Mouse (Mus musculus) gastrocnemius, postnatal 4 days (tissue): ENCODE data around the gene Adamts9. TPM values are rescaled to one million over a fixed set of nuclear protein-coding genes. Genes with fewer than 3 reads are reported as not detected.

ENCODE experiments used
- DNase-seq, 2 experiments: peaks; one replicate each; pipeline ENCODE4 v3.0.0; 2021 to 2022; ENCODE audit warnings: low spot score in 2 of 2, mixed read lengths in 2 of 2
- total RNA-seq, 2 experiments: library from RNA; stranded (reverse); gene quantifications; 2 replicates each; pipeline ENCODE4 v1.2.3; 2021

The Adamts9 gene
- total RNA-seq, 2 experiments from 2014 or later: 34.0 to 36.3 TPM

DNA sequence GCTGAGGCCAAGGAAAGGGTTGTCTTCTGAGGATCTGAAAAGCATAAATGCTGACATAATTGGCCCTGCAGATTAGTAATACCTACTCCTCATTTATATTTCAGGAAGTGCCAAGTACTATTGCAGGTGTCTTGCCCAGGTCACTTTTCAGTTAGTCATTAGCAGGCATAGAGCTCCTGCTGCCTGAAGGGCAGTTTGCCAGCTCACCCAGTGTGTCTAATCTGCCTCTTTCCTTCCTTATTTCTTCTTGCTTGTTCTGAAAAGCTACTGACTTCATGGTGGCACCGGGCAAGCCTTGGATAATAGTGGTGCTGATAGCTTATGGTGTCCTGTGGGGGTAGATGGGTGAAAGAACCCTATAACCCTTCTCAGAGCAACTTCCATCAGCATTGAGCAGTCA lies 206.2 kb downstream of the Adamts9 start:
- DNase-seq: no peak

DNA sequence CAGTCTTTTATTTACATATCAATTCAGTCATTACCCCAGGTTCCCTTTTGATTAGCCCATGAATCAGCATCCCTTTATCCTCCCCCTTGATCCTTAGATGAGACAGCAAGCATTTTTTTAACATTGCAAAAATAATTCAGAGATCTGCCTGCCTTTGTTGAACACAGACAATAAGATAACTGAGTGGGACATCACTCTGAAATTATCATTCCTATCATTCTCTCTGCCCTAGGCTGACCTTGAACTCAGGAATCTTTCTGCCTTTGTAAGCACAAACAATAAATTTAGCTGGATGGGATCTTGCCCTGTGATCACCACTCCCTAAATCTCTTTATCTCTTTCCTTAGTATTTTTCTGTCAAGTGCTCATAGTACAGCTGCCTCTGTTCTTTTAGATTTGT lies 209.6 kb downstream of the Adamts9 start:
- no peak for DNase-seq

DNA sequence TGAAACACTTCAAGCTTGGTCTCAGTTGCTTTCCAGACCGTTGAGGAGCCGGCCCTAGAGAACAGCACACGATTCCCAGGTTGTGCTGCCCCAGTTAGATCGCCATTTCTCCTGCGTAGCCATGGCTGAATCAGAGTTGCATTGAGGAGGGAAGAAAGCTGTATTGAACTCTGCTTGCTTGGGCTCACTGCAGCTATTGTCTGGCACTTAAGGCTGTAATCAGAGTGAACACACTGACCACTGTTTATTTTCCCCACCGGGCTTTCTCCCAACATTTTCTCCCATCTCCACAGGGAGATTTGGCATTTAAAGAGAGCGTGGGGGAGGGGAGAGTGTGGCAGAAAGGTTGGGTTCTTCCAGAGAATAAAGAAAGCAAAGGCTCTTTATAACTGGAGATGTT lies 214.8 kb downstream of the Adamts9 start:
- no peak for DNase-seq

DNA sequence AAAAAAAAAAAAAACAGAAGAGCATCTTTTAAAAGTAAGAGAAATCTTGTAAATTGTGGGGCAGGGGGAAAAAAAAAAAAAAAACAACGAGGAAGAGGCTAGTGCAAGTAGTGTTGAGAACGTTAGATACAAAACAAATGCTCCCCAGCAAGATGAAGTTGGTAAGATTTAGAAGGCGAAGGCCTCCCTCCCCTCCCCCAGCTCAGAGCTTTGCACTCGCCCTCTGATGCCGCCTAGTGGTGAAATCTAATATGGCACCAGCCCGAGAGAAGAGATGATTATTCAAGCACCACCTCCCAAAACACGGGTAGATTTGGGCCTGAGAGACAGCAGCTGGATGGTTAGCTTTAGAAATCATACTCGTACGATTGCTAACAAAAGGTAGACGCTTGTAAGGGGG lies 215.2 kb downstream of the Adamts9 start:
- DNase-seq: peak; percentile 75 to 89

DNA sequence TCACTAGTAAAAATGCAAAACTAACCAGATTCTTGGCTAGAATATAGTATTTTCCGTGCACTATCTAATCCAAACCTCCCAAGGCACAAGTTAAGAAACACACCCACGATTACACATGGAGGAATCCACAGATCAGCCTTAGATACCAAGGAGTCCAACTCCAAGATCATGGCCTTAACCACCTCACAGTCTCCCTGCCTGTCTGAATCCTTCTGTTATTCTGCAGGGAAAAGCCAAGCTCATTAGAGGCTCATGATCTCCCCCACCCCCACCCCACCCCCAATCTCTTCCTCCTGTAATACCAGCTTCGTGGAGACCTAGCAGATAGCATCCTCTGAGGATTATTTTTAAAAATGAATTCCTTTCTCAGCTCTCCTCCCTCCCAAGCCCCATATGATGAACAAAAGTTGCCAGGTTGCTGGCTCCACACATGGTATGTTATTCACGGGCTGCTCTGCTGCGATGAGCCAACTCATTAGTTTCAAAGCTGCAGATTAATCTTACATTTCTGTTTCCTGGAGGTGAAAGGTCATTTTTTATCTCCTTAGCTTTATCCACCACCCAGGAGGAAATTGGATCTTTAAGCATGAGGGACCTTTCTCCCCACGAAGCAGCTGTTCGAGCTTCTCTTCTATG lies 215.8 kb downstream of the Adamts9 start:
- no peak for DNase-seq

DNA sequence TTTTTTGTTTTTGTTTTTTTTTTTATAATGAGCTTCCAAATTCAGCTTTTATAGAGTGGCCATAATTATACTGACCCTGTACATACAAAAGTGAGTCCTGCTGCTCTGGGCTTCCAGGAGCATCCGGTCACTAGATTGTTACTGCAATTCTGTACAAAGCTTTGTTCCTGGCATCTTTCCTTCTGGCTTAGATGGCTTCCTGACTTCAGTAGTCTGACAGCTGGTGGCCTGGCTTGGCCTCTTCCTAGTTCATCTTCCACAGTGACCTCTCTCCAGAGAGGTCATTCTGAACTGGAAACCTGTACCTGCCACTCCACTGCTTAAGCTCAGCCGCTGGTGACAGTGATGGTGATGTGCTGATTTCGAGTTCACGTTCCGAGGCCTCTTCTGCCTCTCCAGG lies 217.2 kb downstream of the Adamts9 start:
- no peak for DNase-seq

DNA sequence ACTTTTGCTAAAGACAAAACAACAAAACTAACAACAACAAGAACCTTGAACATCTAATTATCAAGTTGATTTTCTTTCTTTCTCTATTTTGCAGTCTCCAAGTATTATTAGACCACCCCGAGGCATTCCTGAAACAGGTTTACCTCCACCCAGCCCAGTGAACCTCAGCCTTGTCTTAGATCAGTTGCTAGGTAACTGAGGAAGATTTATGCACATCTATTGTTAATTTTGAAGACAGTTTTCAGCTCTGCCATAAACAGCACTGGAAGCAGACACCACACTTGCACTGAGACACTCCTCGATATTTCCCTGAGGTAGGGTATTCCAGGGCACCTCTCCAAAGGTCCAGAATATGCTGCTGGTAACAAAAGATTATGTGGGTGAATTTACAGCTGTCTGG lies 218.9 kb downstream of the Adamts9 start:
- no peak for DNase-seq

Other genes with a start within 250 kb of the Adamts9 start
- 10 to 100 TPM; 11.4 to 12.7 TPM for gene Prickle2, start 237.3 kb downstream of the Adamts9 start, total RNA-seq
- gene A730049H05Rik, start 127.0 kb downstream of the Adamts9 start, total RNA-seq: under 1 TPM; 0.16 to 0.20 TPM
- gene Gm15737, start 74.1 kb downstream of the Adamts9 start, total RNA-seq: under 1 TPM; 0.52 to 0.91 TPM